Mouse (Mus musculus) forebrain, embryonic 16.5 days (tissue): ENCODE measurements around the gene Gm11037. TPM values are rescaled to one million over a fixed set of nuclear protein-coding genes. Genes with fewer than 3 reads are reported as not detected.
A peak's percentile ranks its signal among the peaks of the same experiment; 100 is the strongest.

Experiments used
- ATAC-seq: fragments of 200-750 bp; cut with Nextera tagmentation; 2 replicates; pipeline ENCODE4 v1.8.0; 2017; ENCODE audit warnings: mild to moderate bottlenecking, moderate library complexity
- H3K27ac ChIP-seq: fragments of 300-500 bp; sonication (generic); 2 replicates; pipeline ENCODE4 v1.5.1; 2014; ENCODE audit warnings: low read length, control low read depth
- H3K27me3 ChIP-seq: fragments of 300-500 bp; sonication (generic); replicated peaks from 2 replicates; pipeline ENCODE4 v1.6.1; 2014; ENCODE audit warnings: low read length; ENCODE audit not compliant: control insufficient read depth, insufficient read depth
- H3K36me3 ChIP-seq: fragments of 300-500 bp; sonication (generic); 2 replicates; pipeline ENCODE4 v1.6.1; 2014; ENCODE audit not compliant: control insufficient read depth, insufficient read depth
- H3K4me1 ChIP-seq: fragments of 300-500 bp; sonication (generic); replicated peaks from 2 replicates; pipeline ENCODE4 v1.6.1; 2014; ENCODE audit warnings: low read length; ENCODE audit not compliant: control insufficient read depth, insufficient read depth
- H3K4me2 ChIP-seq: fragments of 300-500 bp; sonication (generic); 2 replicates; pipeline ENCODE4 v1.6.1; 2014; ENCODE audit warnings: mild to moderate bottlenecking, low read length, control low read depth
- H3K4me3 ChIP-seq: fragments of 300-500 bp; sonication (generic); replicated peaks from 2 replicates; pipeline ENCODE4 v1.5.1; 2014; ENCODE audit warnings: mild to moderate bottlenecking, low read length, control low read depth
- H3K9ac ChIP-seq: fragments of 300-500 bp; sonication (generic); replicated peaks from 2 replicates; pipeline ENCODE4 v1.6.1; 2014; ENCODE audit warnings: low read depth, low read length, control low read depth
- H3K9me3 ChIP-seq: fragments of 300-500 bp; sonication (generic); 2 replicates; pipeline ENCODE4 v1.6.1; 2016; ENCODE audit warnings: low read length; ENCODE audit not compliant: control insufficient read depth
- WGBS: fragments of 180-500 bp; shearing (Covaris S2); extraction: QIAGEN DNeasy Blood & Tissue Kit; methylation state at CpG from one replicate; pipeline ENCODE4 v1.1.7; 2014; 5-methylcytosine and 5-hydroxymethylcytosine counted together
- polyA plus RNA-seq: library from polyadenylated mRNA; unstranded; fragments of >200 nt; fragmentation: Nextera tagmentation; extraction: Ambion mirVana; gene quantifications from 2 replicates; pipeline ENCODE4 v1.2.1, GENCODE M21; 2015

Gm11037 gene
- polyA plus RNA-seq, 1 experiment from 2014 or later = not detected

GRCm38 (mm10) chr2:131138296-131138695, 5.0 kb downstream of the Gm11037 start:
- no peak for ATAC-seq

DNA sequence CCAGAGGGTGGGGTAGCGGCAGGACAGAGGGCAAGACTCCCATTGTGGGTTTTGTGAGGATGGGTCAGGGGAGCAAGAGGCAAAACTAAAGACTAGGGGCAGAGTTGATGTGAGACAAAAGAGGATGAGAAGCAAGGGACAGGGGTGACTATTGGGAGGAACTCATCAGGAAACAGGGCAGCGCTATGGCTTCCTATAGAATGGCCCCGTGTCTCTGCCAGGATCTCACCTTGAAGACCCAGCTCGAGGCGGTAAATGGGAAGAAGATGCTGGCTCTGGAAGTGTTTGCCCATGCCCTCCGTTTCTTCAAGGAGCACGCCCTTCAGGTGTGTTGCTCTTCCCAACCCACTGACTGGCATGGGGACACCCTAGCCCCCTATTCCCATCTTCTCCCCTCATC, 5.5 kb downstream of the Gm11037 start:
- Histone ChIP-seq H3K4me1 (no peaks in the 10 kb centered on the region), H3K9ac (no peak overlapping the region), H3K4me2 (no peak overlapping the region), H3K36me3 (0 out of 2 replicates have a peak, but pooled peaks cover 4% of the 10 kb centered on the region), H3K4me3 (no peak overlapping the region), H3K27ac (no peak overlapping the region), H3K9me3 (no peaks in the 10 kb centered on the region), H3K27me3 (no peaks in the 10 kb centered on the region)
- WGBS = 92% methylated on average over 7 of the region's 7 CpGs
- ATAC-seq = no peak

More at GRCm38 (mm10) chr2:131138296-131138695, 5.0 kb downstream of the Gm11037 start:
- no peak overlapping the region for H3K27ac ChIP-seq
- H3K36me3 ChIP-seq = no peaks in the 10 kb centered on the region
- H3K4me3 ChIP-seq = no peak overlapping the region
- H3K9me3 ChIP-seq = no peaks in the 10 kb centered on the region
- 82% methylated on average over 4 of the region's 4 CpGs for WGBS
- no peak overlapping the region for H3K9ac ChIP-seq
- no peak overlapping the region for H3K4me2 ChIP-seq
- no peaks in the 10 kb centered on the region for H3K4me1 ChIP-seq
- no peaks in the 10 kb centered on the region for H3K27me3 ChIP-seq

DNA sequence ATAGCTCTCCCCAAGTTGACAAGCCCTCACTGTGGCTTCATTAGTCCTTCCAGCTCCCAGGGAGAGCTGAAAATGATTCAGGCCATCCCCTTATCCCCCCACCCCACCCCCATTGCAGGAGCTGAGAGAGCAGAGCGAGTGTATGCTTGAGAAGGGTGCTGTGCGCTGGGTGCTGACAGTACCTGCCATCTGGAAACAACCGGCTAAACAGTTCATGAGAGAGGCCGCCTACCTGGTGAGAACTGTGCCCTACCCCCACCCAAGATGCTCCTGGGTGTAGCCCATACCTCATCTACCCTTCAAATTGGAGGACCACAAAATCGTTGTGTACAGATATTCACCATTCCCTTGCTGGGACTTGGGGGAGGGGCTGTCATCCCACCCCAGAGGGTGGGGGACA, 6.0 kb downstream of the Gm11037 start:
- H3K4me1 ChIP-seq = no peaks in the 10 kb centered on the region
- ATAC-seq = no peak
- H3K4me3 ChIP-seq = no peak overlapping the region
- no peak overlapping the region for H3K27ac ChIP-seq
- no peaks in the 10 kb centered on the region for H3K9me3 ChIP-seq
- H3K27me3 ChIP-seq = no peaks in the 10 kb centered on the region
- no peak overlapping the region for H3K4me2 ChIP-seq
- 0 out of 2 replicates have a peak, but pooled peaks cover 4% of the 10 kb centered on the region for H3K36me3 ChIP-seq
- 89% methylated on average over 5 of the region's 5 CpGs for WGBS
- no peak overlapping the region for H3K9ac ChIP-seq

DNA sequence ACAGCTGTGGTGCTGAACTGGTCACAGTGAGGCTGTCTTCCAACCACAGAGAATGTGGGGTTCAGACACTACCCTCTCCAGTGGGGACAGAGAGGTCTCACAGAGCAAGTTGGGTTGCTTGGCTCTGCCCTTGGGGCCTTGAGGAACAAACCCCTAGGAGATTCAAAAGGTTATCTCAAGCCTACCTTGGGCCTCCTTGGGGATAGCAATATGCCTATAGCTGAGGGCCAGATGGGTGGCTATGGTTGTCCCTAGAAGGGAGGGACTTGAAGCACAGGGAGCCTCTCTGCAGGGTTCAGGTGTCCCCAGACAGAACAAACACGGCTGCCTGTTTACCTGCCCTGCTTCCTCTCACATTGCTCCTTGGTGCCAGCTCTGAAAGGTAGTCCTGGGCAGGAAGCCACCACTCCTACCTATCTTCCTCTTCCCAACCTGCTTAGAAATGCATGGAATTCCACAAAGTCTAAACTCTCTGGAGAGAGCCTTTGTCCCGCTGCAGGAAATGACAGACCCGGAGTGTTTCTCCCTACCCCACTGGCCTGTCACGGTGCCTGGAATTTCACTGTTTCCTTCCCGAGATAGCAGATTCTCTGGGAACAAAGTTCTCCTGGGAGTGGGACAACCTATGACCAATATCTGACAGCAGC, 6.7 kb downstream of the Gm11037 start:
- 0 out of 2 replicates have a peak, but pooled peaks cover 4% of the 10 kb centered on the region for H3K36me3 ChIP-seq
- H3K27me3 ChIP-seq = no peaks in the 10 kb centered on the region
- no peaks in the 10 kb centered on the region for H3K9me3 ChIP-seq
- H3K4me2 ChIP-seq = no peak overlapping the region
- H3K4me3 ChIP-seq = no peak overlapping the region
- H3K4me1 ChIP-seq = no peaks in the 10 kb centered on the region
- no peak overlapping the region for H3K27ac ChIP-seq
- no peak overlapping the region for H3K9ac ChIP-seq
- WGBS = 66% methylated on average over 5 of the region's 5 CpGs
- ATAC-seq = no peak

DNA sequence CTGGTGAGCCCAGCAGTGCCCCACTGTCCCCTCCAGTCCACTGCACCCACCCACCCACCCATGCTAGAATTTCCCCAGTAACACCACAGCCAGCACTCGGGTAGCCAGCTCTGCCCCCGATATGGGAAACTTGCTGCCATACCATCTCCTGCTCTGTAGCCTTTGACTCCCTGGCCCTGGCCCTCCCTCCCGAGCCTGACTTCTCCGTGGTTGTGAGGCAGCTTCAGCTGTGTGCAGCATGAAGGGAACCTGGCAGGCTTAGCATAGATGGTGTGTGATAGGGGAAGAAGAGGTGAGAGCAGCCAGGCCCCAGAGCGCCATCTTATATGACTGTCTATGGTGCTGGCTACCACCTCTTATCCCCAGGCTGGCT, 7.2 kb downstream of the Gm11037 start:
- Histone ChIP-seq H3K4me2 (no peak overlapping the region), H3K4me3 (no peak overlapping the region), H3K9me3 (no peaks in the 10 kb centered on the region), H3K27me3 (no peaks in the 10 kb centered on the region), H3K27ac (no peak overlapping the region), H3K9ac (no peak overlapping the region), H3K36me3 (0 out of 2 replicates have a peak, but pooled peaks cover 4% of the 10 kb centered on the region), H3K4me1 (no peaks in the 10 kb centered on the region)
- WGBS = 68% methylated on average over 5 of the region's 5 CpGs
- no peak for ATAC-seq

GRCm38 (mm10) chr2:131141336-131141986, 8.2 kb downstream of the Gm11037 start:
- H3K27ac ChIP-seq = no peak overlapping the region
- no peak overlapping the region for H3K4me2 ChIP-seq
- no peak overlapping the region for H3K4me3 ChIP-seq
- no peaks in the 10 kb centered on the region for H3K27me3 ChIP-seq
- H3K9ac ChIP-seq = no peak overlapping the region
- 91% methylated on average over 8 of the region's 8 CpGs for WGBS
- no peaks in the 10 kb centered on the region for H3K4me1 ChIP-seq
- no peak for ATAC-seq
- H3K9me3 ChIP-seq = no peaks in the 10 kb centered on the region
- peaks cover 8% of the 10 kb centered on the region; the same call in 1 of the 2 replicates for H3K36me3 ChIP-seq

DNA sequence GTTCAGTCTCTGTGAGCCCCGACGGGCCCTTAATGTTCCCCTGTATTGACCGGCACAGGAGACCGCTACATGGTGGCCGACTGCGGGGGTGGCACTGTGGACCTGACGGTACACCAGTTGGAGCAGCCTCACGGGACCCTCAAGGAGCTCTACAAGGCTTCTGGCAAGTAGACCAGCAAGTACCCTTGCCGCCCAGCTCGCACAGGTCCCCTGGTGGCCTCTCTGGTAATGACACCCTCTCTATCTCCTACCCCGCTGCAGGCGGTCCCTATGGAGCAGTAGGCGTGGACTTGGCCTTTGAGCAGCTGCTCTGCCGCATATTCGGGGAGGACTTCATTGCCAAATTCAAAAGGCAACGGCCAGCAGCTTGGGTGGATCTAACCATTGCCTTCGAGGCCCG, 9.3 kb downstream of the Gm11037 start:
- H3K27me3 ChIP-seq = no peaks in the 10 kb centered on the region
- no peaks in the 10 kb centered on the region for H3K4me1 ChIP-seq
- H3K4me2 ChIP-seq = no peak overlapping the region
- H3K9me3 ChIP-seq = no peaks in the 10 kb centered on the region
- no peak overlapping the region for H3K9ac ChIP-seq
- no peak overlapping the region for H3K4me3 ChIP-seq
- peaks cover 10% of the 10 kb centered on the region for H3K36me3 ChIP-seq
- ATAC-seq = peak; percentile 40; the same call in 1 of the 2 replicates
- no peak overlapping the region for H3K27ac ChIP-seq
- WGBS = 30% methylated on average over 18 of the region's 18 CpGs

- peak; percentile 5; the same call in 1 of the 2 replicates for ATAC-seq
- Histone ChIP-seq H3K4me3 (no peak overlapping the region), H3K9me3 (no peaks in the 10 kb centered on the region), H3K4me2 (no peak overlapping the region), H3K4me1 (no peaks in the 10 kb centered on the region), H3K9ac (no peak overlapping the region), H3K27me3 (no peaks in the 10 kb centered on the region), H3K27ac (no peak overlapping the region), H3K36me3 (peaks cover 12% of the 10 kb centered on the region)
- WGBS = 67% methylated on average over 22 of the region's 22 CpGs
Measured at GRCm38 (mm10) chr2:131143007-131143780, 9.9 kb downstream of the Gm11037 start.

DNA sequence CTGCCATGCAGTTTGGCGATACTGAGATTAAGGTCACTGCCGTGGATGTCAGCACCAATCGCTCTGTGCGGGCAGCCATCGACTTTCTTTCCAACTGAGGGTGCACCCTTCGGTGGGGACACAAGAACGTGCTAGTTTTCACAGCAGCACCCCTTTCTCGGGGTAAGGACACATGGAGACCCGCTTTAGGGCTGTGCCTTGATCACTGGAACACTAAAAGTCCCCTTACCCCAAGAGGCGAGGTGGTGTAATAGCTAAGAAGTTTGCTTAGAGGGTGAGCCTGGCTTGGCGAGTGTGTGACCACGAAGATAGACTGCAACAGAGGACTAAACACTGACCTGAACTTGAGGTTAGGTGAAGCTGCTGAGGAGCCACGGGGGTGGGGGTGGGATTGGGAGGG, 11.8 kb downstream of the Gm11037 start:
- Histone ChIP-seq H3K27ac (no peak overlapping the region), H3K36me3 (peaks cover 16% of the 10 kb centered on the region), H3K4me1 (no peaks in the 10 kb centered on the region), H3K4me3 (no peak overlapping the region), H3K9ac (no peak overlapping the region), H3K9me3 (no peaks in the 10 kb centered on the region), H3K4me2 (no peak overlapping the region), H3K27me3 (no peaks in the 10 kb centered on the region)
- WGBS = 73% methylated on average over 13 of the region's 13 CpGs
- ATAC-seq = no peak
